Mouse (Mus musculus) left cerebral cortex, postnatal 14 days (tissue): ENCODE results near the gene Ctsa. TPM values are rescaled to one million over a fixed set of nuclear protein-coding genes. Genes with fewer than 3 reads are reported as not detected.
"Not testable (repeated sequence)": the region's sequence is repeated elsewhere in the genome, so short reads cannot be mapped to it uniquely, and the experiment has no call there.

Experiments used
- DNase-seq, 2 experiments: peaks; one replicate each; pipeline ENCODE4 v3.0.0; 2021 to 2022; ENCODE audit warnings: low spot score in 2 of 2, mixed read lengths in 1 of 2
- intact Hi-C: fragments of 180-260 bp; cut with DNase I; formaldehyde crosslinking; loops from one replicate; pipeline ENCODE4 v1.15.1; 2025
- long read RNA-seq, 2 experiments: library from polyadenylated mRNA; stranded (forward); transcript quantifications; one replicate each; pipeline ENCODE4 v2.0.0; 2021
- total RNA-seq, 2 experiments: library from RNA; stranded (reverse); gene quantifications; 2 replicates each; pipeline ENCODE4 v1.2.3; 2021

Gene Ctsa
- total RNA-seq = 10 to 100 TPM; 88.4 to 91.6 TPM
- long read RNA-seq, experiment 1, transcript Ctsa-202 (15 exons, 2,534 nt) = major isoform, 16 of 186 reads
- long read RNA-seq, experiment 1, partial matches to known transcripts = 155 of 186 reads
- long read RNA-seq, experiment 1, other reads (novel, unspliced or antisense) = 13 of 186 reads
- long read RNA-seq, experiment 2, transcript Ctsa-202 (15 exons, 2,534 nt) = major isoform, 16 of 160 reads
- long read RNA-seq, experiment 2, partial matches to known transcripts = 132 of 160 reads
- long read RNA-seq, experiment 2, other reads (novel, unspliced or antisense) = 12 of 160 reads

DNA sequence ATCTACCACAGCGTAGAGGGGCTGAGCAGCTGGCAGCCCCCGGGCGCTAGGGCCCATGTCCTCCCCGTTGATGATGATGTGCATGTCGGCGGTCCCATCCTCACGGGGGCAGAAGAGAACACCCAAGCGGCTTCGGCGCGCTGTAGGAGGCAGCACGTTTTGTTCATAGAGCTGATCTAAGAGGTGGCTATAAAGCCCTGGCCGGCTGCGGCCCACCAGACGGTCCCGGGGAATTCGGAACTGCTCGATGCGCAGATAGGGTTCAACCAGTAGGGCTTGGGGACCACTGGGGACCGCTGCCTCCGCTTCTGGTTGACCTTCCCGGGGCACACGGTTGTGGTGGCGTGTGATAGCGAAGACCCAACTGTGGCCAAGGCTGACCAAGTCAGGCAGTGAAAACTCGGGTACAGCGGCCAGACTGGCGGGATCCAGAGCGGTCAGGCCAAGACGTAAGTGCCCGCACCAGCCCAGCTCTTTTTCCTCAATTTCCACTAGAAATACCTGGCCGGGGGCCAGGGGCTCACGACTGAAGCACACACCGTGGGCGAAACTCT is at the start of gene Ctsa:
TSS of gene Ctsa (plus strand) at position 126 of the 554 bp plus-strand sequence.
- peak; percentile 80 to 86 for DNase-seq
- intact Hi-C loops = loop anchor here (5.0 kb wide), 1 partner anchor 44 kb away; the partner anchor contains the start of gene Pcif1

DNA sequence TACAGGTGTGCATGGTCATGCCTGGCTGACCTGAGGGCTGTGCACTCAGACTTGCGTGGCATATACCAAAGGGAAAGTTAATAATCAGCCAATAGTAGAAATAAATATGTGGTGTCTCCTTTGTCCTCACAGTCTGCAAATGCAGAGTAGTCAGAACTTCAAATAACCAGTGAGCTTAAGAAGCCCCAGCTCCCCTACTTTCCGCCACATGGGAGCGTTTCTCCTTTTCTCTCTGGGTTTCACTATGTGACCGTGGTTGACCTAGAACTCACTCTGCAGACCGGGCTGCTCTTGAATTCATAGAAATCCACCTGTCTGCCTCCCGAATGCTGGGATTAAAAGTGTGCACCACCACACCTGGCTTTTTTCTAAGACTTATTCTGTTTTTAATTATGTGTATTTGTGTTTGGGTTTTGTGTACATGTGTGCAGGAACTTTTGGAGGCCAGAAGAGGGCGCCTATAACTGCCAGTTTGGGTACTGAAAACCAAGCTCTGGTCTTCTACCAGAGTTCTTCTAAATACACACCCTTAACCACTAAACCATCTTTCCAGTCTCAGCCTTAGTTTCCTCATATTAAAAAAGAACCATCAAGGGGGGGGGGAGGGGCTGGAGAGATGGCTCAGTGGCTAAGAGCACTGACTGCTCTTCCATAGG is 48.6 kb upstream of the Ctsa start:
- intact Hi-C loops = no loop called here
- DNase-seq = no peak

DNA sequence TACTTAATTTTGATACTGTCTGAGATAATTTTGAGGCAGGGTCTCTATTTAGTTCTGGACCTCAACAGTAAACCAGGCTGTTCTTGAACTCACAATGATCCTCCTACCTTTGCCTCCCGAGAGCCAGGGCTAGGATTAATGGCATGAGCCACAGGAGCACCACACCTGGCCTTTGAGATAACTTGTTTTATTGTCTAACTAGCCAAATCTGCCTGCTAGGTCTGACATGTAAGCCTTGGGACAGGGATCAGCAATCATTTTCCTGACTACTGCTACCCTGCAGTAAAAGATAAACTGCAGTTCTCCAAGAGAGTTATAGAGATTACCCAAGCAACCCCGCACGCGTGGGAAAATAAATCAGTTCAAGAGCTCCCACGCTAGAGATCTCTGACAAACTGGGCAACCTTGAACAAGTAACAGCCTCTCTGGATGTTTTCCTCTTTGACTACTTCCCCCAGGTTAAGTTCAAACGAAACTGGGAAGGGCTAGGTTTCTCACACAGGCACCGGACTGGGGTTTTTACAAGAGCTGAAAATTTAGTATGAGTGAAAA is 47.7 kb upstream of the Ctsa start:
- DNase-seq = no peak
- intact Hi-C loops = no loop called here

DNA sequence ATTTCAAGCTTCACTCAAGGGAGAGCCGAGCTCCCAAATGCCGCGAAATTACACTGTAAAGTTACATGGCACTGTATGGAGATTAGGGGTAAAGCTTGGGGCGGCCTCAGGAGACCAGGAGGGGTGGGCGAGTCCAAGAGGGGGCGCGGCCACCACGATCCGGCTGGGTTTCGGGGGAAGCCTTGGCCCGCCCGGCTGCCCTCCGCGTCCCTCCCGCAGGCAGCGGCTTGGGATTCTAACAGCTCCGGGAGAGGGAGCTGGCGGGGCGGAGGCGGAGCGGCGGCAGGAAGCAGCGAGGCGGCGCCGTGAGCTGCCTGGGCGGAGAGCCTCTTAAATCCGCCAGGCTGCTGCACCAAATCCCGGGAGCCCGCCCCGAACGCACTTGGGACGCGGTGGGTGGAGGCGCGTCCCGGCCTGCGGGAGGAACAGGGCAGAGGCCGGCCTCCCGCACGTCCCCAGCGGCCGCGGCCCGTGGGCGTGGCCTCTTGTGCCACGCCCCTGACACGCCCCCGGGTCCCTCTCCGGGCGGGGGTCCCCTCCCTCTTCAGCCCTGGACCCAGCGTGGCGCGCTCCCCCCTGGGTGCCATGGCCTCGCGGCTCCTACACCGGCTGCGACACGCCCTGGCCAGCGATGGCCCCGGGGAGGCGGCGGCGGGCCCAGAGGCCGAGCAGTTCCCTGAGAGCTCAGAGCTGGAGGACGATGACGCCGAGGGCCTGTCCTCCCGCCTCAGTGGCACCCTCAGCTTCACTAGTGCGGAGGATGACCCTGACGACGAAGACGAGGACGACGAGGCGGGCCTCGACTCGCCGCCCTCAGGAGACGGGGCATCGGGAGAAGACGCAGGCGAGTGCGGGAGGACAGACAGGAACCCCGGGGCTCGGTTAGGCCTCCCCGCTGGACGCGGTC is 46.9 kb upstream of the Ctsa start, which contains the start of gene Snx21:
TSS of gene Snx21 (plus strand) at position 343 of the 907 bp plus-strand sequence.
- intact Hi-C loops = no loop called here
- peak; percentile 75 to 82 for DNase-seq

DNA sequence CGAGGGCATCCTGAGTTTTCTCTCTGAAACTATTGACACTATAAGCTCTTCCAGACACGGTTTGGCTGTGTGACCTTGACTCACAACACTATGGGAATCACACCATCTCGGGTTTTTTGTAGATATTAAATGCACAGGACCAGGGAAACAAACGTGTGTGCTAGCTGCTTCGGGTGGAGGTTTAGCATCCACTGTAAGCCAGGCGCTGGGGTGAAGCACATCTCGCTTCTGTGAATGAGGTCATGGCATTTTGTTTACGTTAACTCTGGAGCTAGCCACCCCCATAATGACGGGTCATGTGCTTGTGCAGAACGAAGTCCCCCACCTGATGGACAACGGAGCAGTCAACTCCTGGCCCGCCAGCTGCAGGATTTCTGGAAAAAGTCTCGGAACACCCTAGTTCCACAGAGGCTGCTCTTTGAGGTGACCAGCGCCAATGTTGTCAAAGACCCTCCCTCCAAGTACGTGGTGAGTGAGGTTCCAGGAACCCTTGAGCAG is 46.2 kb upstream of the Ctsa start:
- intact Hi-C loops = no loop called here
- no peak for DNase-seq

DNA sequence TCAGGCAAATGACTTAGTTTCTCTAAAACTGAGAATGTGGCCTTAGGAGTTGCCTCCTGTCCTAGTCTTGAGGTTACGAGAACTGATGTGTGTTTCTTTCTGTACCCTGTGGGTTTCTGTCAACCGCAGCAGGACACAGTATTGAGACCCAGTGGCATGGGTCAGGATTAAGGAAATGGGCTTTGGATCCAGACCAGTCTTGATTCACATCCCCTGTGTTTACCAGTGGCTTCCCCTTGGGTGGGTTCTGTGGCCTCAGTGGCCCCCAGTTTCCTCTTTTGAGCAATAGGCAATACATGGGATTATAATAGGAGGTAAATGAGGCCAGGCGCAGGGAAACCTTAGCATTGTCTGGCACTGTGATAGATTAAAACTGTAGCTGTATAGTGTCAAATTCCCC is 45.6 kb upstream of the Ctsa start:
- no peak for DNase-seq
- intact Hi-C loops = no loop called here

DNA sequence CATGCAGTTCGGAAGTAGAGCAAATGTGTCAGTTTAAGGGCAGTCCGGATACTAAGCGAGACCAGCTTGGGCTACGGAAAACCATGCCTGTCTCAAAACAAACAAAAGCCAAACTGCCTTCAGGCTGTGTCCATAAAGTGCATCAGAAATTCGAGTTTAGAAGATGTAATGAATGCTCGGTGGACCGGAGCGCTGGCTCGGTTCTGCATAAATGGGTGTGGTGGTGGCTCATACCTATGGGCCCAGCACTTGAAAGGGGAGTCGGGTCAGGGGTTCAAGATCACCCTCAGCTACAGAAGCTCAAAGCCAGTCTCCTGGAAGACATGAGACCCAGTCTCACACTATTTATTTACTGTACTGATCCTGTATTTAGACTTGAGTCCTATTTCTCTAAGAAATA is 44.9 kb upstream of the Ctsa start:
- DNase-seq = no peak
- intact Hi-C loops = no loop called here

DNA sequence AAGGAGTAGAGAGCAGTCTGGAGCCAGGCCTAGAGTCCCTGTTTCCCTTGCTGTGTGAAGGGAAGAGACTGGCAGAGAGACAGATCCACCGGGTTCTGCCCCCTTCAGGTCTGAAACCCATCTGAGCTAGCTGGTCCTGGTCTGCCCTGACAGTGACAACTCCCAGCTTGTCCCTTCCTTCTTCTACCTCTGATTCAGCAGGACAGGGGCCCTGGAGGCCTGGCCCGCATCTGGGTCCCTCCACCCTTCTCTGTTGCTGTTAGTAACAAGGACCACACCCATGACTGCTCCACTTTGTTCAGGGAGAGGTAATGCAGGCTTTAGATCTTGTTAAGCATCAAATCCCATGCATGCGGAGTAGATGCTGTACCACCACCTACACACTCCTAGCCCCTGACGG is 44.3 kb upstream of the Ctsa start:
- intact Hi-C loops = no loop called here
- DNase-seq = no peak

DNA sequence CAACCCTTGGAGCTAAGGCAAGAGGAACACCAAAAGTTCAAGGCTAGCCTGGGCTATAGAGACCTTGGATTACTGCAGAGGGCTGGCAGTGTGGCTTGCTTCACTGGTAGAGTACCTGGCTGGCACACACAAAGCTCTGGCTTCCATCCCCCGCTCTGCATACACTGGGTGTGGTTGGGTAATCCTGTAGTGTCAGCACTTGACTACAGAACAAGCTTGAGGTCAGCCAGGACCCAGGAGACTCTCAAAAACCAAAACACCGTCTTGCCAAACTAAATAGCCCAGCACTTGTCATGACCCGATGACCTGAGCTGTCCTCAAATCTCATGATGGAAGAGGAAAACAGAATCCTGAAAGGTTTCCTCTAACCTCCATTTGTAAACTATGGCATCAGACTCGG is 42.2 kb upstream of the Ctsa start:
- DNase-seq = no peak
- intact Hi-C loops = no loop called here

DNA sequence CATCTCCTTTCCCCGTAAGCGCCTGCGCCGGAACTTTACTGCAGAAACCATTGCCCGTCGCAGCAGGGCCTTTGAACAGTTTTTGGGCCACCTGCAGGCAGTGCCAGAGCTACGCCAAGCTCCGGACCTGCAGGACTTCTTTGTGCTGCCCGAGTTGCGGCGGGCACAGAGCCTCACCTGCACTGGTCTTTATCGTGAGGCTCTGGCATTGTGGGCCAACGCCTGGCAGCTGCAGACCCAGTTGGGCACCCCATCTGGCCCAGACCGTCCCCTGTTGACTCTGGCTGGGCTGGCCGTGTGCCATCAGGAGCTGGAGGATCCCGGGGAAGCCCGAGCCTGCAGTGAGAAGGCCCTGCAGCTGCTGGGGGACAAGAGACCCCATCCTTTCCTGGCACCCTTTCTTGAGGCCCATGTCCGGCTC is 40.8 kb upstream of the Ctsa start:
- intact Hi-C loops = no loop called here
- no peak for DNase-seq

DNA sequence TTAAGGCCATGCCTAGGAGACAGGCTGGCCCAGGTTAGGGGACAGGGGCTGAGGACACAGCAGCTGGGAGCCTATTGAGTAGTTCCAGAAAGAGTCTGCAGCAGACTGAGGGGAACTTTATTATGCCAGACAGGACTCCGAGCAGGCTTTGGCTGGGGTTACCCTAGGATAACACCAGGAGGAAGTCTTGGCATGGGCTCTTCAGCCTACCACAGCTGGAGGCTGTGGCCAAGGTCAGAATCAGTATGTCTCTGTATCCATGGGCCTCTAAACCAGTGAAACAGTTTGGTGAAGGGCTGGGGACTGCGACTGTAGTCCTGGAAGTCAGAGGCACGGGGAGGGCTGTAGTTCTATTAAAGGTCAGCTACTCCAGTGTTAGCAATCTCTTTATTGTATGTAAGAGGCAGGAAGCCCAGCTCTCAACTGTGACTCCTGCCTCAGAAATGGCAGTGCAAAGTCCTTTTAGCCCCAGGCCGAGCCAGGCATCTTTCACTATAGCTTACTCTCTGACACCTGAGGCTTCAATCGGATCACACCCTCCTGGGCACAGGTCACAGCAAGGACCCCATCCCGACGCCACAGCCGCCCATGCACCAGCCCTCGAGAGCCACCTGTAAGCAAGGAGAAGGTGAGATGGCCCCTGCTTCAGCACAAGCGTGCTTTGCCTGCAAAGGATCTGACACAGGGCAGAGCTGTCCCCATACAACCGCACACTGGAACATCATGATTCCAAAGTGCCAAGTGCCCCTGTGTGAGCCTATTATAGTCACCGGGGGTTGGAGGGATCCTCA is 40.1 kb upstream of the Ctsa start:
- DNase-seq = no peak
- intact Hi-C loops = no loop called here

DNA sequence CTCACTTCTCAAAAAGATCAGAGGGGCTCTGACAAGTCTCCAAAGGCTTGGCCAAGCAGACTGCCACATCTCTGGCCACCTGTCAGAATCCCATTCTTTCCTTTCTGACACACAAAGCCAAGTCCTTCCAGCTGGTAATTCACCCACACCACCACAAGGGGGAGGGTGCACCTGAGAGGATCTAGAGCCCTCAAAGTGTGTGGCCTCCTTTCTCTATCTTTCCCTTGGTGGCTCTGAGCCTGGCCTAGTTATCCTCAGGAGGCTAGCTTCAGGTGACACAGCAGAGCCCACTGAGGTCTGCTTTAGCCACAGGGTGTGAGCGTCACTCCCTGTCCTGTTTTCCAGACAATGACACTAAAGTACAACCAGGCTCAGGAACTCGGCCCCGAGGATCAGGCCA is 39.4 kb upstream of the Ctsa start:
- peak; percentile 61 for DNase-seq
- intact Hi-C loops = no loop called here

DNA sequence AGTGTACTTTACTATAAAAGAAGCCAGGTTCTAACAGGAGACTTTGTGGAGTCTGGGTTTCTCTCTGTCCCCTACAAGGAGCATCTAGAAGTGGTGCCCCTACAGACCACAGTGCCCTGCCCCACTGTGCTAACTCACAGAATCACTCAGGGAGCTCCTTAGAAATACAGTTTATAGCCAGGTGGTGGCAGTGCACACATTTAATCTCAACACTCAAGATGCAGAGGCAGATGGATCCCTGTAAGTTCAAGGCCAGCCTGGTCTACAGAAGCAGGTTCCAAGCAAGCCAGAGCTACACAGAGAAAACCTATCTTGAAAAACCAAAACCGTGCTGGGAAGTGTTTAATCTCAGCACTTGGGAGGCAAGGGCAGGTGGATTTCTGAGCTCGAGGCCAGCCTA is 38.9 kb upstream of the Ctsa start:
- peak; percentile 16 to 46 for DNase-seq
- intact Hi-C loops = no loop called here

DNA sequence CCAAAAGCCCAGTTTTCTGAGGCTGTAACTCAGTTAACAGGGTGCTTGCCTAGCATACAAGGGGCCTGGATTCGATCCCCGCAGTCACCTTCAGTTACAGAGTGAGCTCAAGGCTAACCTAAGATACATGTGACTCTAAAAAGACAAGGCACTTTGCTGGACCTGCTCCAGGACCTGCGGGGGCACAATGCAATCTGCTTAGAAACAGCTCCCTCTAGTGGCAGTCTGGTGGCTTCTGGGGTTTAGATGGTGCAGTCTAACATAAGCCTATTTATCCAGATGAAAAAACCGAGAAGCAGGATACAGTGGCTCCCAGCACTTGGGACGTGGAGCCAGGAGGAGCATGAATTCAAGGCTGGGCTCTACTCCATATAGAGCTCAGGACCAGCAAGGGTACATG is 38.4 kb upstream of the Ctsa start:
- DNase-seq = peak; percentile 87 to 94

DNA sequence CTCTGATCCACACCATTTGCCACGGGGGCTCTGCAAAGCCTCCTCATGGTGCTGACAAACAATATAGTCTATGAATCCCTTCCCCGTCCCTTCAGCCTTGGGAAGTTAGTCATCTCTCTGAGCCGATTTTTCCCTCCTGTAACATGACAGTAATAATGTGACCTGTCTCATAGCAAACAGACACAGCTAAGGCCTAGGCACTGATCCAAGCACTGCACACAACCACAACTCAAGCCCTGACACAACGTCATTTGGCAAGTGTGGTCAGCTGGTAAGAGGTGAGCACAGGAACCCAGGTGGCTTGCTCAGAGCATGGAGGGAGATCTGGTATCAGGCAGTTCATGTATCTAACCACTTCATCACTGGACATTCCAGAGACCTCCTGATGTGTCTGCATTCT is 36.8 kb upstream of the Ctsa start:
- no peak for DNase-seq
- intact Hi-C loops = no loop called here

More for the DNA sequence above, 38.4 kb upstream of the Ctsa start:
- intact Hi-C loops = no loop called here

DNA sequence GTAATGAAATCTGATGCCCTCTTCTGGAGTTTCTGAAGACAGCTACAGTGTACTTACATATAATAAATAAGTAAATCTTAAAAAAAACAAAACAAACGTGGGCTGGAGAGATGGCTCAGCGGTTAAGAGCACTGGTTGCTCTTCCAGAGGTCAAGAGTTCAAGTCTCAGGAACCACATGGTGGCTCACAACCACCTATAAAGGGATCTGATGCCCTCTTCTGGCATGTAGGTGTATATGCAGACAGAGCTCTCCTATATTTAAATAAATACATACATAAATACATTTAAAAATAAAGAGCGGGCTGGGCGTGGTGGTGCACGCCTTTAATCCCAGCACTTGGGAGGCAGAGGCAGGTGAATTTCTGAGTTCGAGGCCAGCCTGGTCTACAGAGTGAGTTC is 34.1 kb upstream of the Ctsa start:
- intact Hi-C loops, DNase-seq: not testable (repeated sequence)

DNA sequence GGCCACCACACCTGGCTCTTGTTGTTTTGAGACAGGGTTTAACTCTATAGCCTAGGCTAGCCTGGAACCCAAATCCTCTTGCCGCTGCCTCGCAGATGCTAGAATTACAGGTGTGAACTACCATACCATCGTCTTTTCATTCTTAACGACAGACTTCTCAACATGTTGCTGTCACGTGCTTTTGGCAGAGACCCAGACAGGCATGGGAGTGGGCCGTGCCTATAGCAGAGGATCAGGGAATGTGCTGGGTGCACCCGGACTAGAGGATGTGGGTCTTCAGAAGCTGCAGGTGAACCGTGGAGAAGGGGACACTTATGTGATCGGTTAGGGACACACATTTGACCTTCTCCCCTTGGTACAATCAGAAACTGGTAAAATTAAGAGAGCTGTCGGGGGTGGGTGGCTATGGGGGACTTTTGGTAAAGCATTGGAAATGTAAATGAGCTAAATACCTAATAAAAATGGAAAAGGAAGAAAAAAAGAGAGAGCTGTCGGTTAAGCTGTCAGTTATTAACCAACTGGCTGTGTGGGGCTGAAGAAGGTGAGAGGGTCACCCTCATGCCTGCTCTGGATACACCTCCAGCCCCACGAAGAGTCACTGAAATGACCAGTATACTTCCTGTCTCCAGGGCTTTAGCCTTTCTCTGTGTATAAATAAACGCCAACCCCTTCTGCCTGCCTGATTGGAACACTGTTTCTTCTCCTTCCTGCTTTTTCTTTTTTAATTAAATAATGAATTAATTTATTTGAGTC is 32.2 kb upstream of the Ctsa start:
- DNase-seq = no peak
- intact Hi-C loops = no loop called here
